Mouse (Mus musculus) spleen, adult 2 months (tissue): Measurements from ENCODE around the gene Tgm1.

Experiments
- CTCF ChIP-seq: fragments of 200-500 bp; IDR thresholded peaks from 2 replicates; pipeline ENCODE4 v1.5.1; 2011; ENCODE audit warnings: mild to moderate bottlenecking, inconsistent platforms; ENCODE audit not compliant: insufficient read depth, insufficient read length, insufficient replicate concordance; ENCODE audit errors: extremely low read depth
- POLR2A ChIP-seq: fragments of 200-500 bp; IDR thresholded peaks from 2 replicates; pipeline ENCODE4 v1.6.1; 2011; ENCODE audit warnings: low read depth, low read length, inconsistent platforms

GRCm38 (mm10) chr14:55743711-55744110 lies 30.0 kb upstream of the Tgm1 start:
- TF ChIP-seq POLR2A (no peak), CTCF (peak; percentile 87; the same call in 1 of the 2 replicates)
